Mouse (Mus musculus): ENCODE results near the gene Pofut1. TPM values are rescaled to one million over a fixed set of nuclear protein-coding genes. Genes with fewer than 3 reads are reported as not detected.

Pofut1 gene
- polyA plus RNA-seq, 1 experiment from 2014 or later: 13.4 TPM

DNA sequence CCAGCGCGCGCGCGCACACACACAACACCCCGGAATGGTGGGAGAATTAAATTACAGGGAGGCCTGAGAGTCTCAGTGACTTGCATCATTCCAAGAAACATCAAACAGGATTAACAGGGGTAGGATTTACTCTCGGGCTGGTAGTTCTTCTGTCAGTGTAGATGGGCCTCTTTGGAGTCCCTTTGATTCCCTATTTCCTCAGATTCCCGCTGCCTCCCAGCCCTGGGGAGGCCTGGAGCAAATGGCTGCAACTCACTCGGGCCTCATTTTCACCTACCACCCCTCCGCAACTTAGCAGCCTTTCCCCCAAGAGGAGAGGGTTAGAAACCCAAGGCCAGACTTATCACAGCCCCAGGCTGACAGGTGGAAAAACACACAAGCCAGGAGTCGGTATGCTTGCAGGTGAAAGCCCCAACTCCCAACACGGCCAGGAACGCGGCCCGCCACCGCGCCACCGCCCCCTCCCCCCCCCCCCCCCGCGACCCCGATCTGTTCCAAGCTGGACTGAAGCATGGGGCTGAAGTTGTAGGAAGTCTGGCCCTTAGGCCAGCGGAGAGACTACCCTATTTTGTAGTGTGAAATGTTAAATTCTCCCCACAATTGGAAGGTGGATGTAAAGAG is 1.4 kb upstream of the Pofut1 start:
- peak overlapping the region; percentile 98; the same call in 1 of the 2 replicates for H3K9ac ChIP-seq (replicated peaks; ENCODE audit: low read depth, low read length)
- peak overlapping the region; percentile 95; the same call in 1 of the 2 replicates for H3K27ac ChIP-seq (ENCODE audit: low read length)
- H3K36me3 ChIP-seq (ENCODE audit: control insufficient read depth, insufficient read depth, low read length): peaks cover 16% of the 10 kb centered on the region
- peak overlapping the region; percentile 94 for H3K4me3 ChIP-seq (ENCODE audit: low read depth, low read length)
- H3K27me3 ChIP-seq (ENCODE audit: control insufficient read depth, insufficient read depth, low read length): no peaks in the 10 kb centered on the region
- WGBS: 4% methylated on average over 21 of the region's 22 CpGs
- no peak for ATAC-seq (ENCODE audit: insufficient number of reproducible peaks, insufficient read depth, low FRiP score, low read depth)
- H3K4me2 ChIP-seq (replicated peaks; ENCODE audit: low read depth, low read length): peak overlapping the region; percentile 81
- H3K4me1 ChIP-seq (ENCODE audit: control insufficient read depth, insufficient read depth, low read length): peaks cover 25% of the 10 kb centered on the region
- H3K9me3 ChIP-seq (ENCODE audit: control insufficient read depth, low read depth, low read length): no peaks in the 10 kb centered on the region

DNA sequence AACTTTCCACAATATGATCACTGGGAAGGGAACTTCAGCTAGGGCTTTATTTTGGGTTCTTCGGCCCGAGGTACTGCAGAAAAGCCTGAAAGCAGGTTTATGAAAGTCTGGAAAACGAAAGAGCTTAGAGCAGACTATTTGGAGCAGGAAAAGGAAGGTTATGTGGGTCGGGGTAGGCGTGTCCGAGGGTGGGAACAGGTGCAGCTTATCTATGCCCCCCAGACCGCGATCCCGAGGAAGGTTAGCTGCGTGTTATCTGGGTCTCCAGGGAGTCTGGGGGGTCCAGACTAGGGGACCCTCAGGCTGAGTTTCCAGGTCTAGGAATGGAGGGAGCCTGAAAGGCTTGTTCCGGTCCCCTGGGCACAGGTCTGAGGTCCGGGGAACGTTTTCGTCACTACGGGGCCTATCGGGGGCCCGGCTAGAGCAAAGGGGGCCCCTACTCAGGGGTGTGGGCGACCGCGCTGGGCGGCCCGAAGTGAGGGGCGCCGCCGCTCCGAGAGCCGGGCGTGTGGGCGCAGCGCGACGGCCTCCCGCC is 565 bp upstream of the Pofut1 start:
- Histone ChIP-seq H3K36me3 (ENCODE audit: control insufficient read depth, insufficient read depth, low read length) (peaks cover 16% of the 10 kb centered on the region), H3K4me2 (replicated peaks; ENCODE audit: low read depth, low read length) (peak overlapping the region; percentile 81), H3K9me3 (ENCODE audit: control insufficient read depth, low read depth, low read length) (no peaks in the 10 kb centered on the region), H3K27me3 (ENCODE audit: control insufficient read depth, insufficient read depth, low read length) (no peaks in the 10 kb centered on the region), H3K4me3 (ENCODE audit: low read depth, low read length) (peak overlapping the region; percentile 94), H3K4me1 (ENCODE audit: control insufficient read depth, insufficient read depth, low read length) (peaks cover 23% of the 10 kb centered on the region), H3K27ac (ENCODE audit: low read length) (peak overlapping the region; percentile 95), H3K9ac (replicated peaks; ENCODE audit: low read depth, low read length) (peak overlapping the region; percentile 98)
- ATAC-seq (ENCODE audit: insufficient number of reproducible peaks, insufficient read depth, low FRiP score, low read depth): peak; percentile 59
- 1% methylated on average over 28 of the region's 33 CpGs for WGBS

DNA sequence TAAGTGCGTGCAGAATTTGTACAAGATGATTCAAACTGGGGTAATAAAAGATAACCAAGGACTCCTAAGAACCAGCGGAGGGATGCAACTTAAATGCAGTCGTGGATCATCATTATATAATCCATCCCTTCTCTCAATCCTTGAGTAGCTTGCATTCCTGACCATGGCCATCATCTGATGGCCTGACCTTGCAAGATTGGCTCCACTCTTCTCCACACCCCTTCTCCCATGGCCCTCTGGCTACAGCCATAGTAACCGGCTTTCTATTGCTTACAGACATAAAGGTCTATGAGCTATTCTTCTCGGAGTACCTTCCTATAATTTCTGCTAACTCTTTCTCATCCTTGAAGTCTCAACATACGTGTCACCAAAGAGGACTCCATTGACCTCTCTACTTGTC is 823 bp downstream of the Pofut1 start:
- H3K27ac ChIP-seq (ENCODE audit: low read length): 0 out of 2 replicates have a peak overlapping the region, but pooled peaks have one; percentile 95
- peaks cover 19% of the 10 kb centered on the region; the same call in 1 of the 2 replicates for H3K36me3 ChIP-seq (ENCODE audit: control insufficient read depth, insufficient read depth, low read length)
- no peaks in the 10 kb centered on the region for H3K9me3 ChIP-seq (ENCODE audit: control insufficient read depth, low read depth, low read length)
- H3K9ac ChIP-seq (replicated peaks; ENCODE audit: low read depth, low read length): peak overlapping the region; percentile 98; the same call in 1 of the 2 replicates
- H3K4me2 ChIP-seq (replicated peaks; ENCODE audit: low read depth, low read length): peak overlapping the region; percentile 38
- peak overlapping the region; percentile 94 for H3K4me3 ChIP-seq (ENCODE audit: low read depth, low read length)
- WGBS: 62% methylated on average over 6 of the region's 6 CpGs
- H3K27me3 ChIP-seq (ENCODE audit: control insufficient read depth, insufficient read depth, low read length): no peaks in the 10 kb centered on the region
- peaks cover 18% of the 10 kb centered on the region for H3K4me1 ChIP-seq (ENCODE audit: control insufficient read depth, insufficient read depth, low read length)
- no peak for ATAC-seq (ENCODE audit: insufficient number of reproducible peaks, insufficient read depth, low FRiP score, low read depth)

DNA sequence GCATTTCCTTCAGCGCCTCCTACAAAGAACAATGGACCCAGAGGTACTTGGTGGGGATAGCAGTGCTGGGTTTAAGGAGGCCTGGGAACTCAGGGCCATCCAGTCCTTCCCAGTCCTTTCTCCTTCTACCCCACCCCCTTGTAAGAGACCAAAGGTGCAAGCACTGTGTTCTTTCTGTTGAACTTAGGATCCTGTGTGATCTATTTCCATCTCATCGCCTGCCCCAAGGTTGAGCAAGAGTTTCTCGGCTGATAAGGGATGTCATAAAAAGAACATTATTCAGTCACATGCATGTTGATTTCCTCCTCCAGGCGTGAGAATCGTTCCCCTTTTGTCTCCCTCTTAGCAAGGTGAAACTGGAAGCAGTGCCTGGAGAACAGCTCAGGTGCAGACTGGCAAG is 8.4 kb downstream of the Pofut1 start:
- no peaks in the 10 kb centered on the region for H3K9me3 ChIP-seq (ENCODE audit: control insufficient read depth, low read depth, low read length)
- no peak overlapping the region for H3K9ac ChIP-seq (replicated peaks; ENCODE audit: low read depth, low read length)
- 87% methylated on average over 5 of the region's 5 CpGs for WGBS
- no peak overlapping the region for H3K27ac ChIP-seq (ENCODE audit: low read length)
- H3K4me2 ChIP-seq (replicated peaks; ENCODE audit: low read depth, low read length): no peak overlapping the region
- peaks cover 35% of the 10 kb centered on the region for H3K36me3 ChIP-seq (ENCODE audit: control insufficient read depth, insufficient read depth, low read length)
- H3K27me3 ChIP-seq (ENCODE audit: control insufficient read depth, insufficient read depth, low read length): no peaks in the 10 kb centered on the region
- no peak overlapping the region for H3K4me3 ChIP-seq (ENCODE audit: low read depth, low read length)
- no peaks in the 10 kb centered on the region for H3K4me1 ChIP-seq (ENCODE audit: control insufficient read depth, insufficient read depth, low read length)
- ATAC-seq (ENCODE audit: insufficient number of reproducible peaks, insufficient read depth, low FRiP score, low read depth): no peak

DNA sequence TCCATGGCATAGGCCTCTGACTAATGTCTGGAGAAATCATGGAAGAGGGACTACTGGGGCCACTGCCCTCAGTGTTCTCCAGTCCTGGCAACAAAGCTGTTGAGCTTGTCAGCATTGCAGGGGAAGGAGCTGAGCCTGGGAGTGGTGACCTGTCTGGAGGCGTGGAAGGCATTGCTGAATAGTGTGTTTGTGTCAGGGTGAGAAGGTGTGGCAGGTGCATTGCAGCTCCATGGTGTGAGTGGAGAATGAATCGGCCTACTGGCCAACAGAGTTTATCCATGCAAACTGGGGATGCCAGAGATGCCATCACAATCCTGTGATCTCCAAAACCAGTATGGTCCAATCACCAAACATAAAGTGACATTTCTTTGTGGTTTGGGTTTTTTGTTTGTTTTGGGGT is 15.3 kb downstream of the Pofut1 start:
- no peak overlapping the region for H3K4me2 ChIP-seq (replicated peaks; ENCODE audit: low read depth, low read length)
- H3K36me3 ChIP-seq (ENCODE audit: control insufficient read depth, insufficient read depth, low read length): peaks cover 18% of the 10 kb centered on the region
- no peak for ATAC-seq (ENCODE audit: insufficient number of reproducible peaks, insufficient read depth, low FRiP score, low read depth)
- no peak overlapping the region for H3K9ac ChIP-seq (replicated peaks; ENCODE audit: low read depth, low read length)
- no peak overlapping the region for H3K27ac ChIP-seq (ENCODE audit: low read length)
- no peaks in the 10 kb centered on the region for H3K4me1 ChIP-seq (ENCODE audit: control insufficient read depth, insufficient read depth, low read length)
- H3K9me3 ChIP-seq (ENCODE audit: control insufficient read depth, low read depth, low read length): no peaks in the 10 kb centered on the region
- 77% methylated on average over 2 of the region's 2 CpGs for WGBS
- no peaks in the 10 kb centered on the region for H3K27me3 ChIP-seq (ENCODE audit: control insufficient read depth, insufficient read depth, low read length)
- H3K4me3 ChIP-seq (ENCODE audit: low read depth, low read length): no peak overlapping the region

DNA sequence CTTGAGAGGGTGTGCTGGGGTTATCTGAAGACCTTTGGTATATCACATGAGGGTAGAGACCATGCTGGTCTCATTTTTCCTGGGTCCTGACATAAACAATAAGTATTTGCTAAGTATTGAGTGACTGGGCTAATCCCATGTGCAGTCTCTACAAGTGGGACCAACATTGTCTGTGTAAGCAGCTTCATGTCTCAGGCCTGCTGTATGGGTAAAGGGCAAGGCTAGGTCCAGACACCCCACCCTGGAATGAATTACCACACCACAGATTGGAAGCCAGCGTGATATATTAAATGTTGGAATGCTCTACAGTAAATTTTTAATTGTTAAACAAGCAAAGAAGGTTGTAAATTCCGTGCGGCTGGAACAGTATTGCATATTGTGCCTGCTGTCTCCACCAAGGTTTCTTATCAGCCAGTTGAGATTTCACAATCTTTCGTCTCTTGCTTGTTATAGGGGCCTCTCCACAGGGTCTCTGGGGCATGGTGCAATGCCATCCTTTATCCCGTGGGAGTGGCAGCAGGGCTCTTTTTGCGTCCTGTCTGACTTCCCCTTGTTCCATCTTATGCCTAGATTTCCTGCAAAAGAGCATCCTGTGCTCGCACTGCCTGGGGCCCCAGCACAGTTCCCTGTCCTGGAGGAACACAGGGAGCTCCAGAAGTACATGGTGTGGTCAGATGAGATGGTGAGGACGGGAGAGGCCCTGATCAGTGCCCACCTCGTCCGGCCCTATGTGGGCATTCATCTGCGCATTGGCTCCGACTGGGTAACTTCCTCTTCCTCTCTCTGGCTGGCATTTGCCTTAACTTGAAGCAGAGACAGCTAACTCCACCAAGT is 17.9 kb downstream of the Pofut1 start:
- no peaks in the 10 kb centered on the region for H3K9me3 ChIP-seq (ENCODE audit: control insufficient read depth, low read depth, low read length)
- H3K36me3 ChIP-seq (ENCODE audit: control insufficient read depth, insufficient read depth, low read length): peaks cover 24% of the 10 kb centered on the region
- peak overlapping the region; percentile 15; the same call in 1 of the 2 replicates for H3K27ac ChIP-seq (ENCODE audit: low read length)
- no peak overlapping the region for H3K9ac ChIP-seq (replicated peaks; ENCODE audit: low read depth, low read length)
- no peak overlapping the region for H3K4me2 ChIP-seq (replicated peaks; ENCODE audit: low read depth, low read length)
- H3K4me1 ChIP-seq (ENCODE audit: control insufficient read depth, insufficient read depth, low read length): no peaks in the 10 kb centered on the region
- no peaks in the 10 kb centered on the region for H3K27me3 ChIP-seq (ENCODE audit: control insufficient read depth, insufficient read depth, low read length)
- H3K4me3 ChIP-seq (ENCODE audit: low read depth, low read length): no peak overlapping the region
- WGBS: 73% methylated on average over 12 of the region's 12 CpGs
- ATAC-seq (ENCODE audit: insufficient number of reproducible peaks, insufficient read depth, low FRiP score, low read depth): 0 out of 2 replicates have a peak, but pooled peaks have one; percentile 7

DNA sequence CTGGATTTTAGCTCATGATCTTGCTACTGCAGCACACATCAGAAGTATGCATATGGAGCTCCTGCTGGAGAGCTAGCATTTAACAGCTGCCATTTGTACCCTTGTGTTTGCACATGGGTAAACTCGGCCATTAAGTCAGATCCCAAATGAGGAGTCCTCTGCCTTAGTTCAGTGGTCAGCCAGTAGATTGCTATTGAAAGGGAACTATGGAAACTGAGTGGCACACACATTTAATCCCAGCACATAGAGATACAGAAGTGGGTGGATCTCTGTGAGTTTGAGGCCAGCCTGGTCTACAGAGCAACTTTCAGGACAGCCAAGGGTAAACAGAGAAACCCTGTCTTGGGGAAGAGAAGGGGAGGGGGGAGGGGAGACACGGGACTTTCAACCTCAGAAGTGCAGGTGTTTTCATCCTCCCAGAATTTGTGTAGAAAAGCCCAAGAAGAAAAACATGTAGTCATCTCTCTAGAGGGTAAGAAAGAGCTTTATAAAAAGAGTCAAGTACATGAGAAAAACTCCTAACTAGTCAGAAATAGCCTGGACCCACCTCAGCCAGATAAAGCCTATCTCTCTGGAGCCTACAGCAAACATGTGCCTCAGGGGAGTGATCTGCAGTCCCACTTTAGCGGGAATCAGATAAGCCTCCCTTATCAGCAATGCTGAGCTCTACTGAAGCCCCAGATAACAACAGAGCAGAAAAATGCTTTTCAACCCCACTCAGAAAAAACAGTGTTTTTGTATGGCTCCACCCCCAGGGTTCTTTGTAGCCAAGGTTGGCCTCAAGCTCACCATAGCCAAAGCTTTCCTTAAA is 18.7 kb downstream of the Pofut1 start:
- Histone ChIP-seq H3K27me3 (ENCODE audit: control insufficient read depth, insufficient read depth, low read length) (no peaks in the 10 kb centered on the region), H3K27ac (ENCODE audit: low read length) (peak overlapping the region; percentile 15; the same call in 1 of the 2 replicates), H3K9ac (replicated peaks; ENCODE audit: low read depth, low read length) (no peak overlapping the region), H3K4me3 (ENCODE audit: low read depth, low read length) (no peak overlapping the region), H3K9me3 (ENCODE audit: control insufficient read depth, low read depth, low read length) (no peaks in the 10 kb centered on the region), H3K4me1 (ENCODE audit: control insufficient read depth, insufficient read depth, low read length) (no peaks in the 10 kb centered on the region), H3K36me3 (ENCODE audit: control insufficient read depth, insufficient read depth, low read length) (peaks cover 26% of the 10 kb centered on the region), H3K4me2 (replicated peaks; ENCODE audit: low read depth, low read length) (no peak overlapping the region)
- 37% methylated on average over 3 of the region's 3 CpGs for WGBS
- ATAC-seq (ENCODE audit: insufficient number of reproducible peaks, insufficient read depth, low FRiP score, low read depth): peak; percentile 72; the same call in 1 of the 2 replicates

DNA sequence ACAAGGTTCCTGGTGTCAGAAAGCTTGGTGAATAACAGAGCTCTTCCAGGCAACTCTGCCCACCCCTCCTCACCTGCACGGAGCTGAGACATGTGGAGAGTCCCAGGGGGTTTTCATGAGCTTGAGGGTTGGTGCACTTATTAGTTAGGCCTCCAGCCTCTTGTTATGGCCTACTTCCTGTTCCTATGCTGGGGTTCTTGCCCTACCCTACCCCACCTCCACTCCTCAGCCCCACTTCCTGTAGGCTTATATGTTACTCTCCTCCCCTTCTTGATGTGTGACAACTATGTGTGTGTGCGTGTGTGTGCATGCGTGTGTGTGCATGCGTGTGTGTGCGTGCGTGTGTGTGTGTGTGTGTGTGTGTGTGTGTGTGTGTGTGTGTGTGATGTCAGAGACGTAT is 21.7 kb downstream of the Pofut1 start:
- WGBS: 91% methylated on average over 7 of the region's 7 CpGs
- Histone ChIP-seq H3K27ac (ENCODE audit: low read length) (no peak overlapping the region), H3K36me3 (ENCODE audit: control insufficient read depth, insufficient read depth, low read length) (peaks cover 46% of the 10 kb centered on the region), H3K4me2 (replicated peaks; ENCODE audit: low read depth, low read length) (no peak overlapping the region), H3K4me1 (ENCODE audit: control insufficient read depth, insufficient read depth, low read length) (no peaks in the 10 kb centered on the region), H3K27me3 (ENCODE audit: control insufficient read depth, insufficient read depth, low read length) (no peaks in the 10 kb centered on the region), H3K4me3 (ENCODE audit: low read depth, low read length) (no peak overlapping the region), H3K9ac (replicated peaks; ENCODE audit: low read depth, low read length) (no peak overlapping the region), H3K9me3 (ENCODE audit: control insufficient read depth, low read depth, low read length) (no peaks in the 10 kb centered on the region)
- ATAC-seq (ENCODE audit: insufficient number of reproducible peaks, insufficient read depth, low FRiP score, low read depth): no peak

All from stomach, embryonic 14.5 days (tissue).